Mouse (Mus musculus): ENCODE results near the gene Fam208a. TPM values are rescaled to one million over a fixed set of nuclear protein-coding genes. Genes with fewer than 3 reads are reported as not detected.

The Fam208a gene
- total RNA-seq, 1 experiment: 51.8 TPM

- H3K36me3 ChIP-seq (ENCODE audit: control insufficient read depth, insufficient read depth, low read length, poor library complexity, severe bottlenecking): no peaks in the 10 kb centered on the region; the same call in 1 of the 2 replicates
- no peak overlapping the region for H3K4me3 ChIP-seq (ENCODE audit: insufficient read depth in 1 of 2, low read depth in 1 of 2, low read length in 2 of 2, poor library complexity in 1 of 2, severe bottlenecking in 1 of 2)
- in situ Hi-C loops (cut with MboI; ENCODE audit: low sequenced_read_pairs in 2 of 2, unreplicated experiment in 2 of 2): no loop called here
- no peak overlapping the region for H3K27ac ChIP-seq (ENCODE audit: insufficient read depth, low read depth, low read length, poor library complexity, severe bottlenecking)
- 0 out of 4 replicates have a peak, but pooled peaks cover 0 to 1% of the 10 kb centered on the region in 2 experiments for H3K4me1 ChIP-seq (ENCODE audit: control insufficient read depth in 2 of 2, insufficient read depth in 2 of 2, low read length in 2 of 2, poor library complexity in 1 of 2)
- TF ChIP-seq ZNF384 (IDR thresholded peaks at IDR 0.05; ENCODE audit: low read depth, low read length) (no peak), ZC3H11A (IDR thresholded peaks at IDR 0.05; ENCODE audit: borderline replicate concordance, low read depth, low read length) (no peak), MAFK (IDR thresholded peaks at IDR 0.05; ENCODE audit: insufficient read depth, low read depth, low read length) (no peak), HCFC1 (IDR thresholded peaks at IDR 0.05; ENCODE audit: borderline replicate concordance, insufficient read depth, low read length) (no peak), CHD2 (IDR thresholded peaks at IDR 0.05; ENCODE audit: low read depth, low read length) (no peak)
- no peak overlapping the region for H3K9ac ChIP-seq (ENCODE audit: insufficient read depth, low read depth, low read length, poor library complexity, severe bottlenecking)
- H3K9me3 ChIP-seq (ENCODE audit: control insufficient read depth, insufficient read depth, low read depth, low read length): no peaks in the 10 kb centered on the region
- no peak for DNase-seq (ENCODE audit: low read depth, low spot score)
Measured at GRCm38 (mm10) chr14:27384143-27384542, 44.5 kb upstream of the Fam208a start.

GRCm38 (mm10) chr14:27388616-27389015 is 40.0 kb upstream of the Fam208a start:
- Histone ChIP-seq H3K9ac (ENCODE audit: insufficient read depth, low read depth, low read length, poor library complexity, severe bottlenecking) (no peak overlapping the region), H3K27ac (ENCODE audit: insufficient read depth, low read depth, low read length, poor library complexity, severe bottlenecking) (no peak overlapping the region), H3K4me3 (ENCODE audit: insufficient read depth in 1 of 2, low read depth in 1 of 2, low read length in 2 of 2, poor library complexity in 1 of 2, severe bottlenecking in 1 of 2) (no peak overlapping the region), H3K36me3 (ENCODE audit: control insufficient read depth, insufficient read depth, low read length, poor library complexity, severe bottlenecking) (no peaks in the 10 kb centered on the region), H3K4me1 (ENCODE audit: control insufficient read depth in 2 of 2, insufficient read depth in 2 of 2, low read length in 2 of 2, poor library complexity in 1 of 2) (peaks cover 0 to 4% of the 10 kb centered on the region in 2 experiments; a peak in 1 of 4 replicates), H3K9me3 (ENCODE audit: control insufficient read depth, insufficient read depth, low read depth, low read length) (no peaks in the 10 kb centered on the region)
- no peak for TF ChIP-seq ZC3H11A (IDR thresholded peaks at IDR 0.05; ENCODE audit: borderline replicate concordance, low read depth, low read length)
- TF ChIP-seq MAFK (IDR thresholded peaks at IDR 0.05; ENCODE audit: insufficient read depth, low read depth, low read length): no peak
- no peak for TF ChIP-seq CHD2 (IDR thresholded peaks at IDR 0.05; ENCODE audit: low read depth, low read length)
- no peak for TF ChIP-seq HCFC1 (IDR thresholded peaks at IDR 0.05; ENCODE audit: borderline replicate concordance, insufficient read depth, low read length)
- TF ChIP-seq ZNF384 (IDR thresholded peaks at IDR 0.05; ENCODE audit: low read depth, low read length): no peak
- no peak for DNase-seq (ENCODE audit: low read depth, low spot score)
- in situ Hi-C loops (cut with MboI; ENCODE audit: low sequenced_read_pairs in 2 of 2, unreplicated experiment in 2 of 2): no loop called here

- H3K4me1 ChIP-seq (ENCODE audit: control insufficient read depth in 2 of 2, insufficient read depth in 2 of 2, low read length in 2 of 2, poor library complexity in 1 of 2): peaks cover 0 to 4% of the 10 kb centered on the region in 2 experiments; a peak in 1 of 4 replicates
Measured at GRCm38 (mm10) chr14:27389722-27390121, 38.9 kb upstream of the Fam208a start.

GRCm38 (mm10) chr14:27390663-27391062 is 38.0 kb upstream of the Fam208a start:
- Histone ChIP-seq H3K9me3 (ENCODE audit: control insufficient read depth, insufficient read depth, low read depth, low read length) (no peaks in the 10 kb centered on the region), H3K27ac (ENCODE audit: insufficient read depth, low read depth, low read length, poor library complexity, severe bottlenecking) (no peak overlapping the region), H3K4me1 (ENCODE audit: control insufficient read depth in 2 of 2, insufficient read depth in 2 of 2, low read length in 2 of 2, poor library complexity in 1 of 2) (peaks cover 0 to 2% of the 10 kb centered on the region in 2 experiments; a peak in 1 of 4 replicates), H3K9ac (ENCODE audit: insufficient read depth, low read depth, low read length, poor library complexity, severe bottlenecking) (no peak overlapping the region), H3K4me3 (ENCODE audit: insufficient read depth in 1 of 2, low read depth in 1 of 2, low read length in 2 of 2, poor library complexity in 1 of 2, severe bottlenecking in 1 of 2) (no peak overlapping the region), H3K36me3 (ENCODE audit: control insufficient read depth, insufficient read depth, low read length, poor library complexity, severe bottlenecking) (0 out of 2 replicates have a peak, but pooled peaks cover 3% of the 10 kb centered on the region)
- TF ChIP-seq ZC3H11A (IDR thresholded peaks at IDR 0.05; ENCODE audit: borderline replicate concordance, low read depth, low read length): no peak
- no peak for TF ChIP-seq ZNF384 (IDR thresholded peaks at IDR 0.05; ENCODE audit: low read depth, low read length)
- no peak for TF ChIP-seq CHD2 (IDR thresholded peaks at IDR 0.05; ENCODE audit: low read depth, low read length)
- TF ChIP-seq MAFK (IDR thresholded peaks at IDR 0.05; ENCODE audit: insufficient read depth, low read depth, low read length): no peak
- no peak for TF ChIP-seq HCFC1 (IDR thresholded peaks at IDR 0.05; ENCODE audit: borderline replicate concordance, insufficient read depth, low read length)
- DNase-seq (ENCODE audit: low read depth, low spot score): no peak
- in situ Hi-C loops (cut with MboI; ENCODE audit: low sequenced_read_pairs in 2 of 2, unreplicated experiment in 2 of 2): no loop called here

More at GRCm38 (mm10) chr14:27389722-27390121, 38.9 kb upstream of the Fam208a start:
- in situ Hi-C loops (cut with MboI; ENCODE audit: low sequenced_read_pairs in 2 of 2, unreplicated experiment in 2 of 2): no loop called here
- TF ChIP-seq CHD2 (IDR thresholded peaks at IDR 0.05; ENCODE audit: low read depth, low read length): no peak
- Histone ChIP-seq H3K27ac (ENCODE audit: insufficient read depth, low read depth, low read length, poor library complexity, severe bottlenecking) (no peak overlapping the region), H3K4me3 (ENCODE audit: insufficient read depth in 1 of 2, low read depth in 1 of 2, low read length in 2 of 2, poor library complexity in 1 of 2, severe bottlenecking in 1 of 2) (no peak overlapping the region), H3K9me3 (ENCODE audit: control insufficient read depth, insufficient read depth, low read depth, low read length) (no peaks in the 10 kb centered on the region), H3K9ac (ENCODE audit: insufficient read depth, low read depth, low read length, poor library complexity, severe bottlenecking) (no peak overlapping the region), H3K36me3 (ENCODE audit: control insufficient read depth, insufficient read depth, low read length, poor library complexity, severe bottlenecking) (0 out of 2 replicates have a peak, but pooled peaks cover 3% of the 10 kb centered on the region)
- no peak for DNase-seq (ENCODE audit: low read depth, low spot score)

All from ES-E14 (cell line).